Mouse (Mus musculus) brain, embryonic 18.5 days (tissue): ENCODE measurements around the gene Ldlrad3.

ENCODE experiments used
- DNase-seq: peaks from one replicate; pipeline ENCODE4 v3.0.0-alpha.2; 2012; ENCODE audit warnings: low read depth, low spot score

The Ldlrad3 gene

DNA sequence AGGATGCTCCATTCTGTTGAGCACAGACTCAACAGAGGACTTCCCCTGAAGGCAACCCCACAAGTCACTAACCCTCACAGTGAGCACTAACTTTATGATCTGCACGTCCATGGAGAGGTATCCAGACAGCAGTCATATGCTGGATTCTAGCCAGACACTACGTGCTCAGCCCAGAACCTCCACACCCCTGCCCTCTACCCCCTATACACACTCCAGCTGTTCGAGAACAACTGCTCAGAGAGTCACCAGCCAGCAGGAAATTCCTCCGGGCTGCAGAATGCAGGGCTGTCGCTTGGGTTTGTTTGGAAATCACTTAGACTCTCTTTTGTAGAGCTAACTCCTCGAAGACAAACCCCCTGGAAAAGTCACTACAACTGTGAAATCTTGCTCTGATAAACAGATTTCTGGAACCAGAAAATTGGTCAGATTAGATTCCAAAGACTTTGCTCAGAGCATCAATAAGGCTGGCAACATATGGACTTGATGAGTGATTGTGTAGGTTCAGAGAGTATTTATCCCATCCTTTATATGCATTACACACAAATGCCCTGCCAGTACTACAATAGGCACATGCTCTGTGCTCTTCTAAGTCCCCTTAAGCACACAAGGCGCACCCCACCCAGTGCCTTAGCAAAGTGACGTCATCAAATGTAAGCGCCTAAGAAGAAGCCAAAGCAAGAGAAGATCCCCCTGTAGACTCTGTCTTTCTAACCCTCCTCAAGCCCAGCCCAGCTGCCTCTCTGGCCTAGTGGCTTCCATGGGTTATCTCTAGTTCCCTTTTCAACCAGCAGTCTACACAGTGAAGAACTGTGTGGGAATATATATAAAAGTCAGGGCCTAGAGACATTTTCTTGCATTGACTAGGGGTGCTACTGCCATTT is 69.4 kb downstream of the Ldlrad3 start:
- no peak for DNase-seq

DNA sequence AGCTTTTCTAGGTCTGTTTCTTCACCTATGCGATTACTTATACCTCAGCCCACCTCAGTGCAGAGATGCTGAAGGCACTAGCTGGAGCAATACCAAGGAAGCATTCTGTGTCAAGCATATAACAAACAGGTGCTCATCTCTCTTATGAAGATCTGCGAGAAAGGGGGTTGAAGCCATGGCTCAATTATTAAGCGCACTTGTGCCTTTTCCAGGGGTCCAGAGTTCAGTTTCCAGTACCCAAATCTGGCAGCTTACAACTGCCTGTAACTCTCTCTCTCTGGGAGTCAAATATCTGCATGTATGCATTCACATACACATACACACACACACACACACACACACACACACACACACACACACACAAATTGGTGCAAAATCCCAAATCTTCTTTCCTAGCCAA is 72.4 kb downstream of the Ldlrad3 start:
- no peak for DNase-seq

DNA sequence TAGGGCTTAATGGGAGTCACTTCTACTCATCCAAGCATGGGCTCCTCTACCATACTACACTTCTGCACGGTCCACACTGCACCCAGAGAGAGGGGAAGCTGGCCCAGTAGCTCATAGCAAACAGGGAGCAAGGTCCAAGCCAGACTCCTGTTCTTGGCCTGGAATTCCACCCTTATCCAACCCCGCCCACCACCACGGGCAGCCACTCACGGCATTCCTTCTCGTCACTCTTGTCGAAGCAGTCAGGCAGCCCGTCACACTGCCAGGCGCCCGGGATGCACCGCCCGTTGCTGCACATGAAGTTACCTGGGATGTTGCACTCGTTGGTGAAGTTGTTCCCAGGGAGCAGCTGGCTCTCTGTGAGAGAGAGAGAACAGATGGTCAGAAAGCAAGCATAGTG is 72.9 kb downstream of the Ldlrad3 start:
- no peak for DNase-seq

DNA sequence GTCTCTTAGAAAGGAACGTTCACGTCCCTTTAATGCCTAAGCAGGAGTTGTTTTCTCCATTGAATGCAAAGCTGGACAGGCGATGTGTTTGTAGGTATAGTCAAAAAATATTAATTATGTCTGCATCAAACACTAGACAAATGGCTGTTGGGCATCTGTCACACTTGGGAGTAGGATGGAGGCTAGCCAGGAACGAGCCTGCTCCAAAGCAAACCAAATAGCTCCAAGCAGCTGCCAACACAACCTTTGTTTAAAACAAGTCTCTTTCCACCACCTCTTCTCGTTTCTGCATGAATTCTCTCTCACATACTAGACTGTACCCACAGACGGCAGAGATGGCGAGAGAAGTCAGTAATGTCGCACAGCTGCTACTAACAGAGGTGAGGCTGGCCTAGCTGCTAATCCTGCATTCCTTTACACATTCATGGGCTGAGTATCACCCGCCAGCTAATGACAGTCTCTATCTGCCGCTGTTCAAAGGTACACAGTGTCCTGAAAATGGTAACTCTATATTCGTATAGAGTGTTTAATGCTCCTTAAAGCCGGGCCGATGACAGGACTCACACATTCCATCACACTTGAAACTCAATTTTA is 74.2 kb downstream of the Ldlrad3 start:
- DNase-seq, result no peak

DNA sequence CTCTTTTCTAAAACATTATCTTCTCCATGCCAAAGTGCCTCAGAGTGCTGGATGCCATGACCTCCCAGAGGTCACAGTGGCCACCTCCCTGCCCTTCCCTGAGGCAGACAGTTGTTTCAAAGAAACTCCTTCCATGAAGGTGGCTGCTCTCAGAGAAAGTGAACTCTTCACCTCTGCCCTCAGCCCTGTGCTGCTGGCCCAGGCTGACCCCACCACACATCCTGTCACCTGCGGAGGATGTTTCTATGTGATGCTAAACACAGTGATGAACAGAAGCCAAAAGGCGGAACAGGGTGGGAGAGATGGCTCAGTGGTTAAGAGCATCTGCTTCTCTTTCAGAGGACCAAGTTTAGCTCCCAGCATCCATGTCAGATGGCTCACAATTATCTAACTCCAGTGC is 75.9 kb downstream of the Ldlrad3 start:
- DNase-seq, result no peak

DNA sequence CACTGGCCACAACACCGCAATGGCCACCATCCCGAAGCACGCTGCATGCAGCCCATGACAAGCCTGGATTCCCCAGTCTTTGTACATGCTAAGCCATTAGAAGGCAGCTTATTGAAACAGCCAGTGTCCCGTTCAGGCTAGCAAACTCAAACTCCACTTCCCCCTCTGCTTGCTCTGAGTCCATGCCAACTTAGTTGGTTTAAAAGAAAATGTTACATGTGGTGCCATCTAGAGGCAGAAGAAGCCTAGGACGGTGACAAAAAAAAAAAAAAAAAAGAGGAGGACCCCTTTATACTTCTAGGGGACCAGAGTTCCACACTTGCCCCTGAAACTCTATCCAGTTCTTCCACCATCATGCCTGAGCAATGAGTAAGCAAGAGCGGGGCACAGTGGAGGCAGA is 78.9 kb downstream of the Ldlrad3 start:
- DNase-seq, result no peak

DNA sequence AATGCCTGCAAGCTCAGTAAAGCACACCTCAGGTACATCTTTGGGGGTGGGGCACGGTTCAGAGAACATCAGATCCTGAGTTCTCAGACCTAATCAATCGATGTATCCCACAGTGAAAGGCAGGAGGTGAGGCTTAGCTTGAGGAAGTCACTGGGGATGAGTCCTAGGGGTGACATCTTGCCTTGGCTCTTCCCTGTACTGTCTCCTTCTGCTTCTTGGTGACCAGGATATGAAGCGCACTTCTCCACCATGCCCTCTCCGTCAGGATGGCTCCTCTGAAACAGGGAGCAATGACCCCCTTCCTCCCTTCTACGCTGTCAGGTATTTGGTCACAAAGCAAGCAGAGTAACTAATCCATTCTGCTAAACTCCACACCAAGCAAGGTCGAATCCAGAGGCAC is 79.5 kb downstream of the Ldlrad3 start:
- DNase-seq, result no peak

DNA sequence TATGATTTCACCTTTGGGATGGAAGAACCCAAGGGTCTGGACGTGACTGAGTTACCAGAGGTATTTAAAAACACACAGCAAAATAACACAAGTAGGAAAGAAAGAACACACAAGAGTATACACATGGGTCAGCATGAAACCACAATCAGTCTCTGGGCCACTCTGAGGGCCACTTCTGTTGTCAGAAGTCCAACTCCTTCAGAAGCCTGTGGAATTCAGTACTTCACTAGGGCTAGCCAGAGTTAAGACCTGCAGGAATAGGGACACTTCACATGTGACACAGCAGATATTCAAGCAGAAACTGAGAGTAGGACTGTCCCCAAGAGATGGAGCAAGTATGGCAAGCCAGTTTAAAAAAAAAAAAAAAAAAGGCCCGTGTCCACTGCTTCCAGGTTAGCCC is 80.7 kb downstream of the Ldlrad3 start:
- no peak for DNase-seq

DNA sequence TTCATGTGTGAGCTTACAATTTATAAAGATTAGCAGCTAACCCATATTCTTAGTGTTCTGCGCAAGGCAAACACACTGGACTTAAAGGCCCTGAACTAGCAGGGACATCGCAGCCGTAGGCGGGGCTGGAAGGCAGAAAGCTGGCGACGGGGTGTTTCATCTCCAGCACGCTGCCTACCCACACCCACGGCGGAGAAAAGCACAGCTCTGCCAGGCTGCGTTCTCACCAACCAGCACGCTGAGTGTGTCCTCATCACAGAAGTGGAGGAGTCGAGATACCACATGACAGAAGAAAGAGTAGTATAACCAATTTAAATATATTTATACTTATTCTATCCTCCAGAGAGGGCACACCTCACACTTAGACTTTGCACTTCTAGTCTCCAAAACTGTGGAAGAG is 82.2 kb downstream of the Ldlrad3 start:
- no peak for DNase-seq

DNA sequence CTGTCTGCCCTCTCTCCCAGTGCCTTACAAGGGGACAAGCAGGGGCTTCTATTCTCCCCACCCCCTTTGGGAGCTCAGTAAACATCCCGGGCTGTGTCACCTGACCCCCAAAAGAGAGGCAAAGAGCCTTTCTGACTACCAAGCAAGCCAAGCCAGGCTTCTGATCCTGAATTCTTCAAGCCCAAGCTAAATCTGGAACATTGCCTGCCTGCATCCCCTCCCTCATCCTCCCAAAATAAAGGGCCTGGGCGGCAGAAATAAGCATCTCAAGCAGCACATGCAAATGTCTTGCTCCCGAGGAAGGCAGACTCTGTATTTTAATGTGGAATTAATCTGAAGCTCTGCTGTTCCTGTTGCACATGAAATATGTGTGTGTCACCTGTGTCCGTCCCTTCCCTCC is 85.7 kb downstream of the Ldlrad3 start:
- no peak for DNase-seq

DNA sequence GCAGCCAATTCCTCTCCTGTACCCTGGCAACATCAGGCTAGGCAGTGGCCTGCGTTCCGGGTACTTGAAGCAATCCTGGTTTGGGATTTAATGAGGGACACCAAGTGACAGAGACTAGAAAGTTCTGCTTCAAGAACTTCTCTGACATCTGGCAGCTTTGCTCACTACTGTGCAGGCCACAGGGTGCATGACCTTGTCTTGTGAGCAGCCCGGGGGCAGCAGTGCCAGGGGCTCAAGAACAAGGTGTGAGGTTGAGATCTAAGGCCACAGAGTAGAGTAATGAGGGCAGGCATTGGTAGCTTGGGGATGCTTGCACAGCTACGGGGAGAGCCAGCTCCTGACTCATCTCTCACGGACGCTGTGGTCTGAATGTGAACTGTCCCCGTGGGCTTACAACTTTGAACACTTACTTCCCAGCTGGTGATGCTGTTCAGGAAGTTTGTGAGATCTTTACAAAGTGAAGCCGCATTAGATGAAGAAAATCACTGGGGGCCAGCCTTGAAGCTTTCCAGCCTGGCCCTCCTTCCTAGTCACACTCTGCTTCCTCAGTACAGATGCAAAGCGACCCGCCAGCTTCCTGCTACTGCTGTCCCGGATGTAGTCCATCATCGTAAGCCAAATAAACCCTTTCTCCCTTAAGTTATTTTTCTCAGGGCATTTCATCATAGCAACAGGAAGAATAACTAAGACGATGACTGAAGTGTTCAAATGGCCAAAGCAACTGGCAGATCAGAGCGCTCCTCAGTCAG is 86.3 kb downstream of the Ldlrad3 start:
- no peak for DNase-seq

DNA sequence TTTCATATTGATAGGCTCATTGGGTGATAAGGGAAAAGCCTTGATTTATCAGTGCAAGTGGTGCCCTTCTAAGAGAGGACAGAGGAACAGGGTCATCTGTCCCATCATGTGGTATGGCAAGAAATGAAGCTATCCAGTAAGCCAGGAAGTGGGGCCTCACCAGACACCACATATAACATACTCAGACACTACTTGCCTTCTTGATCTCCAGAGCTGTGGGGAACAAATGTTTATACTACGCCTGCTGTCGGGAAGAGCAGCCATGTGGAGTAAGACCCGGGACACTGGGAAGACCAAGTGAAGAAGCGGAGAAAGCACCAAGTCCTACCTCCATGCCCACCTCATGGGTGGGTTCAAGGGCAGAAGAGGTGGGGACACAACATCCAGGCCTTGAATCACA is 86.9 kb downstream of the Ldlrad3 start:
- DNase-seq, result no peak

DNA sequence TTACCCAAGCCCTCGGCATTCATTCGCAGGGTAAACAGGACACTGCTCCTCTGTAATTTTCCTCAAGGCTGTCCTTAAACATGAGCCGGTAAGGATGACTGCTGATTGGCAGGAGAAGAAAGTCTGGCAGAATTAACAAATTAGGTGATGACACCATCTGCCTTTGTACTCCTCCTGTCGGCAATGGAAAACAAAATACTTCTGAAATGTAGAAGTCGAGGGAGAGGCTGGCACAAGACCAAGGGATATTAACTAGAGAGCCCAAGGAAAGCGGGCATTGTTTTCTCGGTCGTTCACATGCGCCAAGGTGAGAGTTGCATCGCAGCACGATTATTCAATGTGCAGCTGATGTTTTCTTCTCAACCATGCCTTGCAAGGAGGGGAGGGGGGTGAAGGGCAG is 91.4 kb downstream of the Ldlrad3 start:
- DNase-seq, result no peak

DNA sequence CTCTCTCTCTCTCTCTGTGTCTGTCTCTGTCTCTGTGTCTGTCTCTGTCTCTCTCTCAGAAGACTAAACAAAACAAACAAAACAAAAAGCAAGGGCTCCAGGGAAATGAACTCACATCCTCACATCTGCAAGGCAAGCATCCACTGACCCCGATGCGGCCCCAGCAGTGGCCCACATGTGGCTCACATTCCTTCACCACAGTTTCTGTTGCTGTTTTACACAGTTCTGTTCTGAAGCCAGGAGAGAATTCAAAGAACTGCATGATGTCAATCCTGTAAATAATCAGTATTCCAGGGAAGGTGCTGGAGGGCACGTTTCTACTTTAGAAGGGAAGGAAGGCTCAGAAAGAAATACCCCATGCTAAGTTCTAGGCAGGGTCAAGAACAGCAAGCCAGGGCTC is 91.9 kb downstream of the Ldlrad3 start:
- no peak for DNase-seq

DNA sequence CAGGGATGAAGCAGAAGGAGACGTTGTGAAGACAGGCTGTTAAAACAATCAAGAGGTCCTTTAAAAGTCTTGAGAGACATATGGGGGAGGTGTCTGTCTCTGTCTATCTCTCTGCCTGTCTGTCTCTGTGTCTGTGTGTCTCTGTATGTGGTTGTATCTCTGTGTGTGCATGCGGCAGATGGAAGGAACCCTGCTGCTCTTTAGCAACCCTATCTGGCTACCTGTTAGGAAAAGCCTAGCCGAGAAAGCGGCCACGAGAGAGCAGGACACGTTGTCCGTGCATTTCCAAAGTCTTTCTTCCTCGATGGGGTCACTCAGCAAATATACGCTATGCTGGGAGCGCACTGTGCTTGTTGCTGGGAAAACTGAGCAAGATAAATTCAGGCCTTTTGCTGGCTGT is 93.6 kb downstream of the Ldlrad3 start:
- DNase-seq, result no peak

DNA sequence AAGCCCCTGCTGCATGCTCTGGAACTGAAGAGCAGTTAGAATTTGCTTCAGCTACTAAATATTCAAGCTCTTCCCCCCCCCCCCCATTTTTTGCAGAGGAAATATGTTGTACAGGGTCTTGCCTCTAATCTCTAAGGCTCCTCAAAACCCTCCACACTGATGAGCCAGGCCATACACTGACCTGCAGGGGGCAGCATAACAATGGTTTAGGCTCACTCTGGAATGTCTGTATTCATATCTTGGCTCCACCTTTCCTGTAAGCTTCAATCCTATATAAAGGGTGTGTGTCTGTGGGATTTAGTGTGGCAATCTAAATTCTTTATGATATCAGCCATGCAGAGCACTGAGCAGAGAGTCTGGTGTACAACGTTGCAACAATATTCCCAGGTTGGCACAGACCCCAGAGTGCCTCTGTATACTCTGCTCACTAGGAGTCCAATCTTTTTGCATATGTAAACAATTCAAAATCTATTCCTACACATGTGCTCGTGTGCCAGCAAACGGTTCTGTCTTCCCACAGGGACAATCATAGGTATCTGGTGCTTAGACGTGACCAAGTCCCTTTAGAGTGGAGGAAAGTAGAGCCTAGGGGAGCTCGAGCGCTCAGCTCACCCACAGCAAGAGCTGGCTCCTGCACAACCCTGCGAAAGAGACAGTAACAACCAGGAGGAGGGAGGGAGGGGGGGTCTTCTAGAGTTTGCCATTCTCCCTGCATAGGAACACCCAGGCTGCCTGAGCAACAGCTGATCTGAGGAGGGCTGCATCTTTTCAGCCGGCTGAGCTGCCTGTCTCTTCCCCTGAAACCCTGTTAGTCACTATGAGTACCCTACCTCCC is 94.5 kb downstream of the Ldlrad3 start:
- DNase-seq, result peak; percentile 66

DNA sequence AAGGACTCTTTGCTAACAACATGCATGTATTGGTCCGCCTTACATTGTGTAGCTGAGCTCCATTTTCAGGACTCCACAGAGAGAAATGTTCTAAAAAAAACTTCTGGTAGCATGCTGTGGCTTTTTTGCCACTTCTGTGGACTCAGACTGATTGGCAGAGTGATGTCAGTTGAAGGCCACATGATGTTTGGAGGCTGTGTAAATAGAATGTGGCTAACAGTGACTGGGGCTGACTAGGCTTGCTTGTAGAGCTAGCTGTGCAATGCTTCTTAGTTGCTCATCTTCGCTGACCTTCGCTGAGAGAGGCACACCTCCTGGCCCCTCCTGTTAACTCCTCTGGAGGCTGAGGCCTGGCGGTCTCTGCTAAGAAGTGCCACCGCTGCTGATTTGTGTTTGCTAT is 98.4 kb downstream of the Ldlrad3 start:
- DNase-seq, result no peak

DNA sequence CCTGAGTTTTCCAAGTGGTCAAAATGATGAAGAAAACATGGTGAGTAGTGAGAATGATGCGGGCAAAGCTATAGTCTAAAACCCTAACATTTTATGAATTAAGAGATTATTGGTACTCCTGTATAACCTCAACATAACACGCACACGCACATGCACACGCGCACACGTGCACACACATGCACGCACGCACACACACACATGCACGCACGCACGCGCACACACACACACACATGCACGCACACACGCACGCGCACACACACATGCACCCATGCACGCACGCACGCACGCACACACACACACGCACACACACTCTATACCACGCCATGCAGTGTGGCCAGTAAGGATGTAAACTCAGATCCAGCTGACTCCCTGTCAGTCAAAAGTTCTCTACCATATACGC is 99.6 kb downstream of the Ldlrad3 start:
- DNase-seq, result no peak

DNA sequence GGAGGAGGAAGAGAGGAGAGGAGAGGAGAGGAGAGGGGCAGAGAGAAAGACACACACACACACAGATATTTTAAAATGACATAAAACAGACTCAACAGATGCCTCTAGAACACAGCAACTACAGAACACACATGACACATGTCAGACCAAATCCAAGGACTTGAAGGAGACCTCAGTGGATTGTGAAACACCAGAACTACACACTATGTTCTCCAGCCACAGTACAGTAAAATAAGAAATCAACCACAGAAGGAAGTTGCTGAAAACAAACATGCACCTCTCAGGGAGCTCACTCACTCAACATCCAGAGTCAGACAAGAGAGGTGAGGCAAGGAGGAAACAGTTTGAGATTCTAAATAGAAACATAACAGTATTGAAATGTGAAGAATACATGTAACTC is 103.4 kb downstream of the Ldlrad3 start:
- no peak for DNase-seq

DNA sequence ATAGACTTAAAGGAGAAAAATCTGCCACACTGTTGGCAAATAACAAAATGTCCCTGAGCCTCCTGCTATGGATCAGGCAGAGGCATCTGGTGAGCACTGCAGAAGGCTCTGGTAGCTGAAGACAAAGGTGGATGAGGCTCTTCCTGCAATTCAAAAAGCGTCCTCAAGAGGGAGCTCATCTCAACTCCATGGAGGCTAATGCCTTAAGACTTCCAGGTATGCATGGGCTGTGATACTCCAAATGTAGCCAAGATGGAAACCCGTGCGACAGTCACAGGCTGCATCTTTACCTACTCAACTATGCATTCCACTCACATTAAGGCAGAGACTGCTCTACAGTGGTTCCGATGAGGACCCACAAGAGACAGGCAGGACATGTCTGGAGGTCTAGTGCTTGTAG is 108.6 kb downstream of the Ldlrad3 start:
- no peak for DNase-seq

DNA sequence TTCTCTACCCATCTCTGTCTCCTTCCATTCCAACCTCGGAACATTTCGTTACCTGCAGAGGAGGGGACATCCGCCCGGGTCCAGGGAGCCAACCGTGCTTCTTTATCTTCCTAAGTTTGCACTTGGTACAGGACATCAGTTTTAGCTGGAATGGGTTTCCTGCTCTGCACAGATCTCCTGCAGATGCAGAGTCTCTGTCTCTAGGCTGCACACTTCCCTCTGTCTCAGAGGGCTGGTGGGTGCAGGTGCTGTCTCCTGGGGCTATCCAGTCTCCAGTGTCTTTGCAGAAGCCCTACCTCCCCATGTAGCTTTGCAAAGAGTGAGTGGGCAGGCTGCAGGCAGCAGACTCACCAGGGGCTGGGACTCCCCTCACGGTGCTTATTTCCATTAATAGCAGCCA is 109.9 kb downstream of the Ldlrad3 start:
- DNase-seq, result no peak
